Mouse (Mus musculus) spleen, postnatal 4 days (tissue): Measurements from ENCODE around the gene Recql5.
A peak's percentile ranks its signal among the peaks of the same experiment; 100 is the strongest.

ENCODE experiments used
- DNase-seq, 2 experiments: peaks; one replicate each; pipeline ENCODE4 v3.0.0; 2022; ENCODE audit warnings: low spot score in 2 of 2

The Recql5 gene

DNA sequence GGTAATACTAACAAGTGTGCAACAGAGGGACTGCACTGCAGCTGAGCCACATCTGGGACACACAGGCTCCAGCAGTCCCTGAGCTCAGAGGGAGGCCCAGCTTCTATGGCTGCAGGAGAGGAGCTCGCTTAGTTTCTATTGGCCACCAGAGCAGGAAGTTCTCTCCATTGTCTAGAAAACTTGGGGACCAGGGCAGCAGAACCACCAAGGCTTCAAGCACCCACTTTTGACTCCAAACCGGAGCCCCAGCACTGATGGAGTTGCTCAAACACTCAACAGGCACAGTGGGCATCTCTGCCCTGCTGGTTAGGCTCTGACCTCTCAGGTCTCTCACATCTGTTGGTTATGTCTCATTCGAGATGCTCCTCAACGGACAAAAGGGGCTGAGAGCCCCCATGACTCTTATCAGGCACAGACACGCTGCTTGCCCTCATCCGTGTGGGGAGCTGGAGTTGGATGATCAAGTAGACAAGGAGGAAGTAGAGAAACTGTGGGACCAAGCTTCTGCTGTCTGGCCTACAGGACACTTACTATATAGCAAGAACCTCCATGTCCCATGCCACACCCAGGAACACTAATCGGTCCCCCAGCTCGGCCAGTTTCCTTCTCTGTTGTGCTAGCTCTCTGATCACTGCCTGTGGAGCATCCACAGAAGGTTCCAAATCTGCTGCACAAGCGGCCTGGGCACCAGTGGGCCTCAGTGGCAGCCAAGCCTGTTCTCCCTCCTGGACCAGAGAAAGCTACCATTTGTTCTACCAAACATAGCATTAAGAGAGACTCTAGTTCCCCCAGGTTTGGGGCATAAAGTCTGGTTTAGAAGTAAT lies 31.7 kb downstream of the Recql5 start:
- peak; percentile 68 to 81 for DNase-seq

- DNase-seq, result peak in 1 of 2 experiments; percentile 40
Measured at GRCm38 (mm10) chr11:115900561-115901337, 32.5 kb downstream of the Recql5 start.

GRCm38 (mm10) chr11:115899486-115900266 lies 33.6 kb downstream of the Recql5 start, which contains the start of gene Smim5:
Gene Smim5, plus strand, starts transcription at chr11:115899966.
- DNase-seq, result peak; percentile 69 to 82

DNA sequence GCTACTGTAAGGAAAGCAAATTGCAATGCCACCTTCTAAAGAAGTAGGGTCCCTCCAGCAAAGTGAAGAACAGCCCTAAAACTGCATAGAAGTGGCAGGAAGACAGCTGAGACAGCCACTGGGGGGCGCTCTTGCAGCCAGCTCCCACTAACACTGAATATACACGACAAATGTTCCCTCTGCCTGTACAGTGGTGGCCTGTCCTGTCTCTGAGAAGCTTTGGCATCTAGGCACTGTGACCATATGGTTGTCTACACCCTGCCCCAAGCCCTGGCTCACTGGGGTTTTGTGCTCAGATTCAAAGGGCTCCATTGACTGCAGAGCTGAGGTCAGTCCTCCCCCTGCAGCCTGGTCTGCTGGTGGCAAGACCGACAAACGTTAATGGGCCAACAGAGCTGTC lies 34.4 kb downstream of the Recql5 start:
- DNase-seq, result peak; percentile 84 to 95

GRCm38 (mm10) chr11:115898446-115898845 lies 34.8 kb downstream of the Recql5 start:
- DNase-seq, result no peak

GRCm38 (mm10) chr11:115894755-115895520 lies 38.3 kb downstream of the Recql5 start:
- no peak for DNase-seq

- no peak for DNase-seq
Measured at GRCm38 (mm10) chr11:115893071-115893470, 40.2 kb downstream of the Recql5 start.

DNA sequence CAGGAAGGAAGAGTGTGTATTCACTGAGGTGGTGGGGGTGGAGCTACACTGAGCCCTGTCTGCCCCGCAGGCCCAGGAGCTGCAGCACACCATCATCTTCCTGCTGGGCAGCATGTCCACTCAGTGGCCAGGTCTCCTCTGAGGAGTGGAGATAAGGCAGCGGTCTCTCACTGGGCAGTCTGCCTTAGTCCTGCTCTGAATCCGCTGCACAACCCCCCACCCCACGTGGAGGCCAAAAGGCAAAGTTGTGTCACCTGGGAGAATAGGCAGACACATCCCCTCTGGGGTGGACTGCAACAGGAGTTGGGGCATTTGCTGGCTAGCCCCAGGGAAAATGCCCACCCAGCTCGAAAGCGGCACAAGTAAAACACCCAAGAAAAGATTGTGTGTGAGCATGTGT lies 41.1 kb downstream of the Recql5 start:
- no peak for DNase-seq

DNA sequence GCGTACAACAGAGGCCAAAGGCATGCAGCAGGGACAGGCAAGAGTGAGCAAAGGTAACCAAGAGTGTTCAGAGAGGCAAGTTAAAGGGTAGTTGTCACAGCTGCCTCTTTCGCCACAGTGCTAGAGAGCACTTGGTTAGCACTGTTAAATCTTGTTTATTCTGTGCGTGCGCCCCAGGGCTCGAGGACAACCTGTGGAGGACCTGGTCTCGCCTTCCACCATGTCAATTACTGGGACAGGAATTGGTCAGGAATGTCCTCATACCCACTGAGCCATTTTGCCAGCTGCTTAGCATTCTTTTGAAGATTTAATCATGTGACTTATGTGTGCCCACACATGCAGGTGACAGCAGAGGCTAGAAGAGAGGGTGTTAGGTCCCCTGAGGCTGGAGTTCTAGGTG lies 44.1 kb downstream of the Recql5 start:
- DNase-seq, result no peak

GRCm38 (mm10) chr11:115888020-115888419 lies 45.3 kb downstream of the Recql5 start:
- DNase-seq, result no peak

DNA sequence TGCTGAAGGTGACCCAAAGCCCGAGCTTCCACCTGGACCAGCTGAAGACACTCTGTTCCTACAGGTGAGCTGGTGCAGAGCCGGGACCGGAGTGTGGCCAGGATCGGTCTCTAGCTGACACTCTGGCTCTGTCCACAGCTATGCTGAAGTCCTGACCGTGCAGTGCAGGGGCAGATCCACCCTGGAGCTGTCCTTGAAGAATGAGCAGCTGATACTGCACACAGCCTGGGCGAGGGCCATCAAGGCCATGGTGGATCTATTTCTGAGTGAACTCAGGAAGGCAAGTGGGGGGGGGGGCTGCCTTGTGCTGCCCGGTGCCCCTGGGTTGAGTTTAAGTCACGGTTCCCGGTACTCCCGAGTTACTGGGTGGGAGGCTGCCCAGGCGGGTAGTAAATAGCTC lies 46.8 kb downstream of the Recql5 start:
- DNase-seq, result no peak

- no peak for DNase-seq
Measured at GRCm38 (mm10) chr11:115885281-115885680, 48.0 kb downstream of the Recql5 start.

DNA sequence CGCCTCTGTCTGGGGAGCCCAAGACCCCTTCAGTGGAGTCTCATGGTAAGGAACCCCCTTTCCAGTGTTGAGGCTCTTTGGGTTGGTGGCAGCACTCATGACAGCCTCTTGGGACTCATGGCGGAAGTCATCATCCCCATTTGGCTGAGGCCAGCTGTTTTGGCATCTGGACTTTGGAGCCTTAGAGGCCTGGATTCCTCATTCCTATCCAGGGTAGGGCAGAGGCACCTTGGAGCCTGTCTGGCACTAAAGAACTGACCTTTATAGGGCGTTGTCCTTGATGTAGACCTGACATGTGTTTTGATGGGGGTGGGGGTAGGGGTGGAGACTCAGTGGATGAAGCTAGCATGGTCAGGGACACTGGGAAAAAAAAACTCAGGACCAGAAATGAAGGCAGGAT lies 48.9 kb downstream of the Recql5 start:
- DNase-seq, result no peak

DNA sequence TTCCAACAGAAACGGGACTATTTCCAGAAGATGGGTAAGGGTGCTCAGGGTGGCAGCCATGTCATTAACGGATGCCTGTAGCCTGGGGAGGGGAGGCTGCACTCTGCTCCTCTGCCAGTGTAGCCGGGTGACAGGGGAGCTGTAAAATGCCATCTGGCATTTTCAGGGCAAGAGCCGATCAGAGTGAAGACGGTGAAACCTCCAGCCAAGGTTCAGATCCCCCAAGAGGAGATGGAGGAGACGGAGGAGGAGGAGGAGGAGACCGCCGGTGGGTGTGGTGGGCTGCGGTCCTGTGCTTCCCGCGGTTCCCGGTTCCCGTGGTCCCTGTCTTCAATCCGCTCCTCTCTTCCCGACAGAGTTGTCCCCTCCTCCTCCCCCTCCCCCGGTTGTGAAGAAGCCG lies 50.0 kb downstream of the Recql5 start:
- DNase-seq, result no peak

GRCm38 (mm10) chr11:115881002-115881401 lies 52.3 kb downstream of the Recql5 start:
- DNase-seq, result peak; percentile 59 to 88

DNA sequence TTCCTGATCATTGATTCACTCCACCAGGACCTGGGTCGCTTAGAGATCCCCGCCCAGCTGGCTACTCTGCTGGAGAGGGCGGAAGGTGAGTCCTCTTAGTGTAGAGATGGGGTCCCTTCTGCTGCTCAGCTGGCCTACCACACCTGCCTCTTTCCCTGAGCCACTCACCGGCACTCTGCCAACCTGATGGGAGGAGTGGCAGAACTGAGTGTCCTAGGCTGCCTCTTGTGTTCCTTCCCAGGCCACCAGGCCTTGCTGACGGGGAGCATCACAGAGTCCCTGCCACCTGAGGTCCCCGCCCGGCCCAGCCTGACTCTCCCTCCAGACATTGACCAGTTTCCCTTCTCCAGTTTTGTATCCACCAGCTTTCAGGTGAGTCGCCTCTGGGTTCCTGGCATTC lies 55.2 kb downstream of the Recql5 start:
- no peak for DNase-seq

- no peak for DNase-seq
Measured at GRCm38 (mm10) chr11:115877174-115877755, 56.0 kb downstream of the Recql5 start.

GRCm38 (mm10) chr11:115876438-115876837 lies 56.8 kb downstream of the Recql5 start:
- DNase-seq, result no peak

DNA sequence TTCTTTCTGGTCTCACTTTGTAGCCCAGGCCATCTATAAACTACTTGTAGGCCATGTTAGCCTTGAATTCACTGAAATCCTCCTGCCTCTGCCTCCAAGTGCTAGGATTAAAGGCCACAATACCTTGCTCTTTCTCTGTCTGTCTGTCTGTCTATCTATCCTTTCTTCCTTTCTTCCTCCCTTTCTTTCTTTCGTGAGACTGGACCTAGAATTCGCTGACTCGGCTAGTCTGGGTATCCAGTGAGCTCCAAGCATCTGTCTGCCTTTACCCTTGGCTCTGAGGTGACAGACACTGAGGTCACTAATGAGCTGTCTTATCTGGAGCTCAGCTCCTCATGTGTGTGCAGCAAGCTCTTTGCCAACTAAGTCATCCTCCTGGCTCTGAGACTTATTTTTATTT lies 57.3 kb downstream of the Recql5 start:
- DNase-seq, result no peak

DNA sequence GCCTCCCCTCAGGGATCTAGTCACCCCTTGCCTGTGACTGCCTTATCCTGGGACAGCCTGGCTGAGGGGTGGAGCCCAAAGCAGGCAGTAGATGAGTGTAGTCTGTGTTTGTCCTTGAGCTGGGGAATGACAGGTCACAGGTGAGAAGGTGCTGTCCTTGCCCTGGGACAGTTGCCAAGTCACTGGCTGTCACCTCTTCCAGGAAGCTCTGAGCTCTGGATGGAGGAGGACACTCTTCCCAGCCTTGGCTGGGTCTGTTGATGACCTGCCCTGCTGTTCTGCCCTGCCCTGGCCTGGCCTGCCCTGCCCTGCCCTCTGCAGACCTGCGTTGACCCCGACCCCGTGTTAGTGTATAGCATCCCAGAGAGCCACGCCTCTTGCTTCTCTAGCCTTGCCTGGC lies 60.8 kb downstream of the Recql5 start:
- DNase-seq, result no peak

- no peak for DNase-seq
Measured at GRCm38 (mm10) chr11:115869393-115869792, 63.9 kb downstream of the Recql5 start.
